Mouse (Mus musculus): Measurements from ENCODE around the gene Zan.

The Zan gene

DNA sequence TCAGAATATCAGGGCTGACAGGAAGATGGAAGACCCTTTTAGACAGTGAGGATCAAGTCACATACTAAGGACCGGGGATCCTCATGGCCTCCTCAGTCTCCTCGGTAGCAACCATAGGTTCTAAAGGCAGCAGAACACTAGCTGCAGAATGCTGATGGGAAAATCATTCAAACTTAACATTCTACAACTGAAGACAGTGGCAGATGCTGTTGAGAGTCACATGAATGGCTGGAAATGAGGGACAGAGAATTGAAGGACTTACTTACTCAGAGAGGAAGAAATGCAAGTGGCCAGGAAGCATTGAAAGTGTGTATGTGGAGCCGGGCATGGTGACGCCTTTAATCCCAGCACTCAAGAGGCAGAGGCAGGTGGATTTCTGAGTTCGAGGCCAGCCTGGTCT is at the start of gene Zan:
Gene Zan (minus strand): TSS at position 101 of the 400 bp plus-strand sequence.
- in situ Hi-C loops (cut with MboI, MseI), result no loop called here

DNA sequence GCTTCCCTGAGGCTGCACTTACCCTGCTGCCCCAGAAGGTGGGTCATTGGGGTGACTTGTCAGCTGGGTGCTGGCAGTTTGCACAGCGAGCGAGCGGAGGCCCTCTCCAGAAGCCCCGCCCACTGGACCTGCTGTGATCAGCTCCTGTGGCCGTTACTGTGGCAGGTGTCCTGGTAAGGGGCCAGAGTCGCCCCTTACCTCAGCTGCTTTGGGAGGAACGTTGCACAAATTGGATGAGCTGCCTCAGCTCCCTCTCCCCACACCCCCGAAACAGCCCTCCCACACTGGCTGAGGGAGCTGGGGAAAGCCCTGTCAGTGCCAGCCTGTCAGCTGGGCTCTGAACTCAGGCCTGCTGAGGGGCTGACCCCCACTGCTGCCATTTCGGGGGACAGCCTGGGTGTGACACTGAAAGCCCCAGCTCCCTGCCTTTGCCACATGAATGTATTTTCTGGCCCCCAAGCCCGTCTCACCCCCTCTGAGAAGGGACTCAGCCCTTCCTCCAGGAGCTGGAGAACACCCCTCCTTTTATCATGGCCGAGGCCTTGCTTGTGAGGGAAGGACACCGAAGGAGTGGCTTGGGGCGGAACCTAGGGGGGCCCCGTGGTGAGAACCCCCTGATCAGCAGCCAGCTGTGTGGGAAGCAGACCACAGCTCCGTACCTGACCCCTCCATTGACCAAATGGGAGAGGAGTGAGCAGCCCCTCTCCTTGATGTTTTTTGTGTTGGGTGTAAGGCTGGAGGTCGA is 49.5 kb upstream of the Zan start:
- in situ Hi-C loops (cut with MboI, MseI), result loop anchor here (10.0 kb wide), 1 partner anchor 238 kb away; no protein-coding TSS in a partner anchor

DNA sequence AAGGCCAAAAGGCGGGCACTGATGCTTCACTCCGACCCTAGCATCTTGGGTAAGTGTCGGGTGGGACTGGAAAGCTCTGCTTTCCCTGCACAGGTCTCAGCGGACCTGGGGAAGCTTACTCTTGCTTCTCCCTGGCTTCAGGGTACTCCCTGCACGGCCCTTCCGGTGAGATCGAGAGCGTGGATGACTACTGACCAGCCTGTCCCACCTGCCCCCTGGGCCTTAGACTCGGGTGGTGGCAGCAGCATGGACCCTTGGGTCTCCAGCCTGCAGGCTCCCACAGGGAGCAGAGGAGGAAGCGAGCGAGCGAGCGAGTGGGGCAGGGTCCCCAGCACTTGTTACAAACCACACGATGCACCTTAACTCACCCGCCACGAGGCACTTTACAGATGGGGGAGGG is 48.6 kb upstream of the Zan start:
- in situ Hi-C loops (cut with MboI, MseI), result loop anchor here (10.0 kb wide), 1 partner anchor 239 kb away; no protein-coding TSS in a partner anchor

DNA sequence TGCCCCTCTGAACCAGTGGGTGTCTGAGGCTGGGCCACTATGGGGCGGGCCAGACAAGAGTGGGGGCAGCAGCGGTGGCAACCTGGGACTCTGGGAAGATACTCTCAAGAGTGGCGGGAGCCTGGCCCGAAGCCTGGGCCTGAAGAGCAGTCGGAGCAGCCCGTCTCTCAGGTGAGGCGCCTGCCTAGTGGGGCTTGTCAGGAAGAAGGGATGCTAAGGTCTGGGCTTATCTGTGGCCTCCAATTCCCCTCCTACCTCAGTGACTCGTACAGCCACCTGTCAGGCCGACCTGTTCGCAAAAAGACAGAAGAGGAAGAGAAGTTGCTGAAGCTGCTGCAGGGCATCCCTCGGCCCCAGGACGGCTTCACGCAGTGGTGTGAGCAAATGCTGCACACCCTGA is 47.8 kb upstream of the Zan start:
- in situ Hi-C loops (cut with MboI, MseI), result loop anchor here (10.0 kb wide), 1 partner anchor 240 kb away; no protein-coding TSS in a partner anchor

DNA sequence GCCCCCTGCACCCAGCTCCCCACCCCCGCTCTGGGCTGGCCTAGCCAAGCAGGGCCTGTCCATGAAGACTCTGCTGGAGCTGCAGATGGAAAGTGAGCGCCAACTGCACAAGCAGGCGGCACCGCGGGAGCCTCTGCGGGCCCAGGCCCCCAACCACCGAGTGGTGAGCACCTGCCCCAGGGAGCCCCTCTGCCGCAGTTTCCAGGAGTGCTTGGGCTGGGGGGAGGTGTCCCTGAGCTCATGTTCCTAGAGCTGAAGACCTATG is 47.3 kb upstream of the Zan start:
- in situ Hi-C loops (cut with MboI, MseI), result loop anchor here (10.0 kb wide), 1 partner anchor 241 kb away; no protein-coding TSS in a partner anchor

DNA sequence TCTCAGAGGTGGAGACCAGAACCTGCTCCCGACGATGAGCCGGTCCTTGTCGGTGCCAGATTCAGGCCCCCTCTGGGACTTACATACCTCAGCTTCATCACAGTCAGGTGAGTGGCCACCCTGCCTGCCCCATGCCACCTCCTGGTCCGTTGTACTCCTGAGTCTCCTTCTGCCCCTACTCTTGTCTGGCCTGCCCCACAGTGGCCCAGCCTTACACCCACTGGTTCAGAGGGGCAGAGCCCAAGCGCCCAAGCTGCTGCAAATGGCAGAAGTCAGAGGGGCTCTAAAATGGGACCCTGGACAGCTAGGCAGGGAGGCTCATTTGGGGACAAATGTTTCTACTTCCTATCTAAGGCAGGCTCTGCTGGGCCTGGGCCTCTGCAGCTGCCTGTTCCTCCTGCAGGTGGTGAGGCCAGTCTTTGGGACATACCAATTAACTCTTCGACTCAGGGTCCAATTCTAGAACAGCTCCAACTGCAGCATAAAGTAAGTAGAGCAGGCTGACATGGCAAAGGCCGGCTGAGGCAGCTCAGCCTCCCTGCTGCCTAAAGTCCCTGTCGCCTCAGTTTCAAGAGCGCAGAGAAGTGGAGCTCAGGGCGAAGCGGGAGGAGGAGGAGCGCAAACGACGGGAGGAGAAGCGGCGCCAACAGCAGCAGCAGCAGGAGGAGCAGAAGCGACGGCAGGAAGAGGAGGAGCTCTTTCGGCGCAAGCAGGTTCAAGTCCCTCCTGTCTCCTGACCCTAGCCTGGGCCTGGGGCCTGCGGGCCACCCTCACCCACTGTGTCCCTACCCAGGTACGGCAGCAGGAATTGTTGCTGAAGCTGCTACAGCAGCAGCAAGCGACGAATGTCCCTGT is 46.8 kb upstream of the Zan start:
- in situ Hi-C loops (cut with MboI, MseI), result loop anchor here (10.0 kb wide), 1 partner anchor 241 kb away; no protein-coding TSS in a partner anchor

DNA sequence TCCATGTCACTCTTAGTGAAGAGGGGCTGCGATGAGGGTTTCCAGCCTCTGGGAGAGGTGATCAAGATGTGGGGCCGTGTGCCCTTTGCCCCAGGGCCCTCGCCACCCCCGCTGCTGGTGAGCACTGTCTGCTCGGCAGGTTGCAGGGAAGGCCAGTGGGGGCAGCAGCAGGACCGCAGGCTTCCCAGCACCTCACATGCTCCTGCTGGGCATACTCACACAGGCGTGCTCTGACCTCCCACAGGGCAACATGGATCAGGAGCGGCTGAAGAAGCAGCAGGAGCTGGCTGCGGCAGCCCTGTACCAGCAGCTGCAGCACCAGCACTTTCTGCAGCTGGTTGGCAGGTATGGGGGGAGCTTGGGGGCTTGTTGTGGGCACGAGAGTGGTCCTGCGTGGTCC is 45.8 kb upstream of the Zan start:
- in situ Hi-C loops (cut with MboI, MseI), result loop anchor here (10.0 kb wide), 1 partner anchor 242 kb away; no protein-coding TSS in a partner anchor

DNA sequence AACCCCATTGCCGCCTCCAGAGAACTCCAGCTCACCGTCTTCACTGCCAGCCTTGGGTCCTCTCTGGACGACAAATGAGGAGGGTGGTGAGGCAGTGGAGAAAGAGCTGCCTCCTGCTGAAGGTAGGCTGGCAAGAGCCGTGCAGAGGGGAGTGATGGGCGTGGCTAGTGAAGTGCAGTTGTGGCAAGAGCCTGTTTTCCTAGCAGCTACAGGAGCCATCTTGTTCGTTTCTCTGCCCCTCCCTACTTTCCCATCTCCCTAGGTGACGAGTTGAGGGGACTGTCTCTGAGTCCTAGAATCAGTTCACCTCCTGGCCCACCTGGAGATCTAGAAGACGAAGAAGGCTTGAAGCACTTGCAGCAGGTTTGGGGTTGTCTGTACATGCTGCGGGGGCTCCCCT is 45.0 kb upstream of the Zan start:
- in situ Hi-C loops (cut with MboI, MseI), result loop anchor here (10.0 kb wide), 1 partner anchor 243 kb away; no protein-coding TSS in a partner anchor

DNA sequence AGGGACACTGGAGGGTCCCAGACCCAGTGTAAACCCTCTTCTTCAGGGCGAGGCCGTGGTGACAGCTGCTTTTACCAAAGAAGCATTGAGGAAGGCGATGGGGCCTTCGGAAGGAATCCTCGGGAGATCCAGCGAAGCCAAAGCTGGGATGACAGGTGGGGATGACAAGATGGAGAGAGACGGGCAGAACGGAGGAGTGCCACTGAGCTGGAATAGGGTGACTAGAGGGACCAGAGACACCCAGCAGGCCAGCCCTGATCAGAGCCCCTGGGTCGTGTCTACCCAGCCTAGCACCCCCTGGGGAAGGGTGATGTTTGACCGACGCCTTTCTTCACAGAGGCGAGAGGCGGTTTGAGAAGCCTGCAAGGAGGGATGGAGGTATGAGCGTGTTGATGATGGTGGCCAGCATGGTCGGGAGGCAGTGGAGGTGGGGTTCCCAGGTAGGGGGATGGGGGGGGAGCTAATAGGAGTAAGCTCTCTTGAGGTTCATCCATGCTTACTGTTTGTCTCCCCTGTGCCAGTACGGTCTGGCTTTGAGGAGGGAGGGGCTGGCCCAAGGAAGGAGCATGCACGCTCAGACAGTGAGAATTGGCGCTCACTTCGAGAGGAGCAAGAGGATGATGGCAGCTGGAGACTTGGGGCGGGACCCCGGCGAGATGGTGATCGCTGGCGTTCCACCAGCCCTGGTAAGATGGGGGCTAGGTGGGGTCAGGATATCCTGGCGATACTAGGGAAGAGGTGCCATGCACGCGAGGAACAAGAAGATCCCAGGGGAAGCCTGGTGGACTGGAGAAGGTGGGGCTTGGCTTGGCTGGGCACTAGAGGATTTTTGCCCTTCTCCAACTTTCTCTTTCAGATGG is 43.1 kb upstream of the Zan start:
- in situ Hi-C loops (cut with MboI, MseI), result loop anchor here (10.0 kb wide), 2 partner anchors 245 to 1825 kb away; no protein-coding TSS in a partner anchor

DNA sequence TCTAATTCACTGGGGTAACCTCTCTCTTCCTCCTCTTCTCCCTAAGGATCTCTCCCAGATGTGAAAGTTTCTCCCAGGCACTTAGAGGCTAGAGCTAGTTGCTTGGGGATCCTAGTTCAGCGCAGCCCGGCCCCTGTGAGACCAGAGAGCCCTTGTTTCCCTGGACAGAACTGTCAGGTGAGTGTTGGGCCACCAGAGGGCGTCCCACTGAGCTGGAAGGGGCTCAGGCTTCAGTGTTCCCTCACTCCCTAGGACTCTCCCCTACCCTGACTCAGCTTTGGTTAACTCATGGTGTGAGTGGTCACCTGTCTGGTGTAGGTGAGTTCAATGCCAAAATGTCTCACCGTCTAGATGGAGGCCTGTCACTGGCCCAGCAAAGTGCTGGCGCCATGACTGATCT is 41.6 kb upstream of the Zan start, which contains the start of gene Gigyf1:
Gene Gigyf1 (plus strand): TSS at position 113 of the 400 bp plus-strand sequence.
- in situ Hi-C loops (cut with MboI, MseI), result loop anchor here (10.0 kb wide), 1 partner anchor 1824 kb away; no protein-coding TSS in a partner anchor

DNA sequence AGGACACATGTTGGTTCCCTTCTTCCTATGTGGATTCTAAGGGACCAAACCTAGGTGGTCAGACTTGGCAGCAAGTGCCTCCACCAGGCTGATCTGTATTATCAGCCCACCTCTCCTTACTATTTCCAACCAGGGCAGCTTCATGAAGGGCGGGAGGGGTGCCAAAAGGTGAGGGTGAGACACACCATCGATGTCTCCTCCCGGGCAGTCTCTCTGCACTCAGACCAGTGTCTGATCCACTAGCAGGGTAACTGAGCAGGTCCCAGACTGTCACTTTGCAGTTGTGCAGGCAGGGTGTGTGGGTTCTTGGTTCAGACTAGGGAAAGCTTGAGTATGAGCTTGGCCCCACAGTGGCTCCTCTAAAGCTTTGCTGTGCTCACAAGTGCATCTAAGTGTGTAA is 37.9 kb upstream of the Zan start:
- in situ Hi-C loops (cut with MboI, MseI), result loop anchor here (10.0 kb wide), 1 partner anchor 1820 kb away; no protein-coding TSS in a partner anchor

DNA sequence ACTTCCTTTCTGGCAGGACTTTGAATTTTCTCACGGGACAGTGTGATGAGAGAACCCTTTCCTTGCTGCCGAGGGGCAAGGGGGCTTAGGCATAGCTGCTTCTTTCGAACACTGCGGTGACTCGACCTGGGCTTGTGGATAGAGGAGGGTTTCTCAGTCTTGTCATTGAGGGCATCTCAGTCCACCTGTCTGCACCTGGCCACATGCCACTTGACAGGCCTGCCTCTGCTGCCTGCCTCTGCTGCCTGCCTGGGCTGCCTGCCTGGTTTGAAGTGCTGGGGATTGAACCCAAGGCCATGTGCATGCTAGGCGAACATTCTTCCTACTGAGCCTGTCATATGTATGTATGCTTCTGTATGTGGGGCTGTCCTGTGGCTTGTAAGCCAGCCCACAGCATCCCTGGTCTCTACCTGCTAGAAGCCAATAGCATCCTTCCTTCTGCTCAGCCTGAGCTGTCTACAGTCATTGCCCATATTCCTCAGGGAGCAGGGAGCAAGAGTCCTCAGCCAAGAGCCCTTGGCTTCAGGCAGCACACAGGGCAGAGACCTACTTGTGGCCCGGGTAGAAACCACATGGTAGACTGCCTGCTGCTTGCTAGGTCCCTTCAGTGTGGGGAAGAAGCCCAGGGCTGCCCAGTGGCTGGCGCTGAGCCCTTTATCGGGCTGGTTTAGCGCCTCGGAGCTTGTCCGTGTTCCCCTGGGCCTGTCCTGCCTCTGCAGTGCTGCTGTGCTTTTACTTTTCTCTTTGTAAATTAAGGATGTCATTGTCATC is 37.3 kb upstream of the Zan start:
- in situ Hi-C loops (cut with MboI, MseI), result loop anchor here (10.0 kb wide), 1 partner anchor 1819 kb away; no protein-coding TSS in a partner anchor

DNA sequence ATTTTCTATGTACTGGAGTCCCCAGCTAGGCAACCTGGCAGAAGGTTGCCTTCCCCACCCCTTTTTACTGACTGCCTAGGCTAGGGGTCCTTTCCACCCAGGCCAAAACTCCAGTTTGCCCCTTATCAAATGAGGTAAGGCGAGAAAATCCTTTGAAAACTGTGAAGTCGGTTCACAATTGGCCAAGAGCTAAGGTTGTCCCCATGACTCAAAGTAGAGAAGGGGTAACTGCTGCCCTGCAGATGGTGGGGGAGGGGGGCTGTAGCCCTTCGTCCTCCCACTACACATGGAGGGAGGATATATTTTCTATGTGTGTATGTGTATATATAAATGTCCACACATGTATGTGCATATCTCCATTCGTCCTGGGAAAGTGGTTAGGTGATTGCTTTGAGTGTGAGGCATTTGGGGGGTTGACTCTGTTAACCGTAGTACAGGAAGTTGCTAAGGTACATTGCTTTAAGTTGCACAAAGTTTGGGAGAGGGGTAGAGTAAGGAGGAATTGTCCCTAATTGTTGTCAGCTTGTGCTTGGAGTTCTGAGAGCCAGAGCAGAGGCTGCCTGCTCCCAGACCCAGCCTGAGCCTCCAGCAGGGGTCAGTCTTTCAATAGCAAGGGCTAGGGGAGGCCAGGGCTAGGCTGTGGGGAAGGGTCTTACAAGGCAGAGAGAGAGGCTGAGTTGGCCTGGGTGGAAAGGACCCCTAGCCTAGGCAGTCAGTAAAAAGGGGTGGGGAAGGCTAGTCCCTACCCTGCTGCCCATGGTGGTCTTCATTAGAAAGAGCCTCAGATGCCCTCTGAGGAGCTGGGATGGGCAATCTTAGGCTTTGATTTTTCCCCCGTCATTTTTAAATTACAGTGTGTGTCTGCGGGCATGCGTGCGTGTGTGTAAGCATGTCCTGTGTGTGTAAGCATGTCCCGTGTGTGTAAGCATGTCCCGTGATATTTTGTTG is 36.3 kb upstream of the Zan start:
- in situ Hi-C loops (cut with MboI, MseI), result loop anchor here (10.0 kb wide), 1 partner anchor 1818 kb away; no protein-coding TSS in a partner anchor

DNA sequence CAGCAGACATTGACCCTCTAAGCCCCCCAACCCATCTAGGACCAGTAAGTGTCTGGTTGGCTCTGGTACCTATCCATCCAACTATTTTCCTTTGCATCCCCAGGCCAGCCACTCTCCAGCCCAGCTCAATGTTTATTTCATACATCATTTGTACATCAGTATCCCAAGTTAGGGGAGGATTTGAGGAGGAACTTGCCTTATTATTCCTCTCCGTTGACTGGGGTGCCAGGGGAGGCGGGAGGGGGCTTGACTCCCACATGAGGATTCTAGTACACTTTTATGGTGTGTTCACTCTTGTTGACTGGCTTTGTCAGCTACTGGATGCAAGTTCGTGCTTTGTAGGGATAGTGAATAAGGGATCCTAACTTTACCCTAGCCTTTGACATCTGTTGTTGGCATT is 34.8 kb upstream of the Zan start:
- in situ Hi-C loops (cut with MboI, MseI), result loop anchor here (10.0 kb wide), 1 partner anchor 1817 kb away; no protein-coding TSS in a partner anchor

DNA sequence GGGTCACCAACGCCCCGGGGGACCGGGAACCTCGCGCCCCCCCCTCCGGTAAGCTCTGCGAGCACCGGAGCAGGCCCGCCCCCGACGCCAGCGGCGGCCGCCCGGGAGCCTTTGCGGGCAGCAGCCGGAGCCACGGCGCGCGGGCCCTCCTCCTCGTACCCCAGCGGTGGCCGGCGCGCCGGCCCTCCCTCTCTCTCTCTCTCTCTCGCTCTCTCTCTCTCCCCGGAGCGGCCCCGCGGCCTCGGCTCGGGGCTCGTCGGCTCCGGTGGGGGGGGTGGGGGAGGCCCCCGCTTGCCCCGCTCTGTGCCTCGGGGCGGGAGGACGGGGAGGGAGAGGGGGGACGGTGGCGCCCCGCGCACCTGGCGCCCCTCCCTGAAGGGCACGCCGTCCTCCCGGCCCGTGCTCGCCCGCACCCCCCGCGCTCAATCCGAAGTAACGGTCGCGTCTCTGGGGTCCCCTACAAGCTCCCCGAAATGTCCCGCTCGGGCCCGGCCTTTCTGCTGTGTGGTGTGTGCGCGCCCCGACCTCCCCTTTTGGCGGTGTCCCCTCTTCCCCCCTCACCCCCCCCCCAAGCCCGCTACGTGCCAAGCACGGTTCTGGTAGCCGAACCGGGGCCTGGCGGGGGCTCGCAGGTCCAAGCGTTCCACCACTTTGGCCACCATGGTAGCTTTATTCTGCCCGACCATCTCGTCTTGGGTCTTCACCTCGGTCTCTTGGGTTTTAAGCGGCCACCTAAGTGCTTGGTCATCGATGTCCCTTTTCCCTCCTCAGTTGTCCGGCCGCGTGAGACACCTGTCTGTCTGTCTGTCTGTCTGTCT is 33.9 kb upstream of the Zan start:
- in situ Hi-C loops (cut with MboI, MseI), result loop anchor here (10.0 kb wide), 1 partner anchor 1816 kb away; no protein-coding TSS in a partner anchor

DNA sequence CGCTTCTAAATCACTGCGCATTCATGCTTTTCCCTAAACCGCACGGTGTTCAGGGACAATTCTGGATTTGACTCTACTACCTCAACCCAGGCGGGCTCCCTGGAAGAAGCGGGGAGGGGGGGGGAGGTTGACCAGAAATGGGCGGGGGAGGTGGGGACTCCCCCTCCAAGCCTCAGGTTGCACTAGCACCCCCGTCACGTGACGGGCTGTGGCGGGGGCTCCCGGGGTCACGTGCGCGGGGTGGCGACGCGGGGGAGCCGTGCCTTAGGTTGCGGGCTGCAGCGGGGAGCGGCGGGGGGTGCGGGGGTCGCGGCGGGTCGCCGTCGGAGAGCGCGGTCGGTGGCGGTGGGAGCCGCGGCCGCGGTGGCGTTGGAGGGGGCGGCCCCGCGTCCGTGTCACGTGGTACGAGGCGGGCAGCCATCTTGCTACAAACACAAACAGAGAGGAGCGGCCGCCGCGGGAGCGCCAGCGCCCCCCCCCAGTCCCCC is 33.2 kb upstream of the Zan start:
- in situ Hi-C loops (cut with MboI, MseI), result loop anchor here (10.0 kb wide), 1 partner anchor 1815 kb away; no protein-coding TSS in a partner anchor

DNA sequence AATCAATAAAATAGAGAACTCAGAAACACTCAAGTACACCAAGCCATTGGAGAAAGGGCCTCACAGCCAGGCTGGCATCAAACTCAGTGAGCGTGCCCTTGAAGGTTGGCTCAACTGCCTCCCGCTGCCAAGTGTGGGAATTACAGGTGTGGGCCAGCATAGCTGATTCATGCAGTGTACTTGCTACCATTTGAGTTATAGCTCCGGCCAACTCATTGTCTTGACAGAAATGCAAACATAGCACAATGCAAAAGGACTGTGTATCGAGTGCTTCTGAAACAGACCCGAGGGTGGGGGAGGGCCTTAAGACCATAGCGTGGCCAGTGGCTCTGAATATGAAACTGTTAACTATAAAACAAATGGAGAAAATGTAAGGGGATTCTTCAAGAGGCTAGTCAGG is 27.2 kb upstream of the Zan start:
- in situ Hi-C loops (cut with MboI, MseI), result no loop called here

DNA sequence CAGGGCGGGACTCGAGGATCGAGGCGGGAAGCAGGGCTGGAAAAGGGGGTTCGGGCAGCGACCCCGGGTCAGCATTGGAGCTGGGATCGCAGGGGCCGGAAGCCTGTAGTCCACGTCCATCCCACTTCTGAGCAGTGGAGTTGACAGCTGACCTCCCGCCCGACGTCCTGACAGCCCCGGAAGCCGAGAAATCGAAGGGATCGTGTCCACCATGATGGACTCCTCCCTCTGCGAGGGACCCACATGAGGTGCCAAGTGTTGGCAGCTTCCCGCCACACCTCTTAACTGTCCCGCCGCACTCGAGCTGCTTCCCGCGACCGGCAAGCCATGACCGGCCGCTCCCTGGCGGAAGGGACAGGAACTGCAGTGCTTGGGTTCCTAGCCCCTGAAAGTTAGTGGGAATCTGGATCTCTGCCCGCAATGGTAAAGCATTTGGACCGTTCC is 25.8 kb upstream of the Zan start:
- in situ Hi-C loops (cut with MboI, MseI), result no loop called here

Data from regulatory T cell (primary cell).